Mouse (Mus musculus) lung, adult 2 months (tissue): ENCODE measurements around the gene Tnfaip2.

Source experiments
- CTCF ChIP-seq: fragments of 200-500 bp; IDR thresholded peaks from 2 replicates; pipeline ENCODE4 v1.5.1; 2011; ENCODE audit warnings: mild to moderate bottlenecking, low read length, control low read depth; ENCODE audit not compliant: insufficient read depth
- POLR2A ChIP-seq: fragments of 200-500 bp; IDR thresholded peaks from 2 replicates; pipeline ENCODE4 v1.6.1; 2011; ENCODE audit warnings: low read depth, mild to moderate bottlenecking, control low read depth, low read length, borderline replicate concordance; ENCODE audit errors: extremely low read depth

DNA sequence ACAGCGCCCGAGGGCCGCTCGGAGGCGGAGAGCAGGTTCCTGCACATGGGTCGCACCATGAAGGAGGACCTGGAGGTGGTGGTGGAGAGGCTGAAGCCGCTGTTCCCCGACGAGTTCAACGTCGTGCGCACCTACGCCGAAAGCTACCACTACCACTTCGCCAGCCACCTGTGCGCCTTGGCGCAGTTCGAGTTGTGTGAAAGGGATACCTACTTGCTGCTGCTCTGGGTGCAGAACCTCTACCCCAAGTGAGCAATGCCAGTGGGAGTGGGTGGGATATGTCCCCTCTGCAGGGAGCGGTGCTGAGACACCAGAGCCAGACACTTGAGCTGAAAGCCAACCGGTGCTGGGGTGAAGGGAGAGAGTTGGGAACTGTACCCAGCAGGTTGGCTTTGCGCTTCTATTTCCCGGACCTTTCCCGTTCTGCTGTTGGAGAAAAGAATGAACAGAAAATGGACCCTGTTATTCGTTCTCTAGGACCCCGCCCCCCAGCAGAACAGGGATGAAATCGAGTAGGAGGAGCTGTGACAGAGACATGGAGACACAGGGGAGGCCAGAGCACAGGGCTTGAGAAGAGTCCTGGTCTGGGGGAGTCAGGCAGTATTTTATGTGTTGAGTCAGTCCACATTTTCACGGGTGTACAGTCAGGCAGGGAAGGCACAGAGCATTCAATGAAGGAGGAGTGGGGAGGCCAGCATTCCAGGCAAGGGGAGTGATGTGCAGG lies 3.8 kb downstream of the Tnfaip2 start:
- TF ChIP-seq CTCF = no peak
- no peak for TF ChIP-seq POLR2A
